Mouse (Mus musculus): ENCODE data around the gene Asic2.

GRCm38 (mm10) chr11:81392855-81393254, 575.4 kb downstream of the Asic2 start:
- TF ChIP-seq POLR2A (IDR thresholded peaks at IDR 0.05; ENCODE audit: borderline replicate concordance, control insufficient read depth, low read depth, low read length) (no peak), CTCF (IDR thresholded peaks at IDR 0.05; ENCODE audit: control insufficient read depth, insufficient read depth, low read length) (no peak)
